Mouse (Mus musculus) urinary bladder, adult 18-20 months (tissue): ENCODE results near the gene Olfr1148.

ENCODE experiments used
- DNase-seq, 2 experiments: peaks; one replicate each; pipeline ENCODE4 v3.0.0; 2022; ENCODE audit warnings: low spot score in 2 of 2, mixed read lengths in 2 of 2

The Olfr1148 gene

GRCm38 (mm10) chr2:87830233-87830632, at the start of gene Olfr1148:
TSS of gene Olfr1148 (plus strand) at chr2:87830533.
- DNase-seq = no peak

GRCm38 (mm10) chr2:87800292-87800691, 30.0 kb upstream of the Olfr1148 start, which contains the start of gene Olfr1143:
TSS of gene Olfr1143 (plus strand) at chr2:87800592.
- no peak for DNase-seq

- no peak for DNase-seq
Measured at GRCm38 (mm10) chr2:87809522-87809921, 20.8 kb upstream of the Olfr1148 start, which contains the start of gene Olfr1145. TSS of gene Olfr1145 (plus strand) at chr2:87809822.

- DNase-seq = no peak
Measured at GRCm38 (mm10) chr2:87843693-87844092, 13.4 kb downstream of the Olfr1148 start, which contains the start of gene Olfr1150-ps1. TSS of gene Olfr1150-ps1 (plus strand) at chr2:87843993.

GRCm38 (mm10) chr2:87855562-87855961, 25.2 kb downstream of the Olfr1148 start, which contains the start of gene Olfr1151:
TSS of gene Olfr1151 (plus strand) at chr2:87855862.
- DNase-seq = no peak

- DNase-seq = no peak
Measured at GRCm38 (mm10) chr2:87866192-87866591, 35.9 kb downstream of the Olfr1148 start, which contains the start of gene Olfr1152. TSS of gene Olfr1152 (plus strand) at chr2:87866492.
